Mouse (Mus musculus): ENCODE data around the gene Rom1. TPM values are rescaled to one million over a fixed set of nuclear protein-coding genes. Genes with fewer than 3 reads are reported as not detected.
"Not testable (repeated sequence)": the region's sequence is repeated elsewhere in the genome, so short reads cannot be mapped to it uniquely, and the experiment has no call there.

The Rom1 gene
- 4.2 and 8.2 TPM in 2 replicates for polyA plus RNA-seq (2012; ENCODE audit: insufficient read depth, low replicate concordance)

DNA sequence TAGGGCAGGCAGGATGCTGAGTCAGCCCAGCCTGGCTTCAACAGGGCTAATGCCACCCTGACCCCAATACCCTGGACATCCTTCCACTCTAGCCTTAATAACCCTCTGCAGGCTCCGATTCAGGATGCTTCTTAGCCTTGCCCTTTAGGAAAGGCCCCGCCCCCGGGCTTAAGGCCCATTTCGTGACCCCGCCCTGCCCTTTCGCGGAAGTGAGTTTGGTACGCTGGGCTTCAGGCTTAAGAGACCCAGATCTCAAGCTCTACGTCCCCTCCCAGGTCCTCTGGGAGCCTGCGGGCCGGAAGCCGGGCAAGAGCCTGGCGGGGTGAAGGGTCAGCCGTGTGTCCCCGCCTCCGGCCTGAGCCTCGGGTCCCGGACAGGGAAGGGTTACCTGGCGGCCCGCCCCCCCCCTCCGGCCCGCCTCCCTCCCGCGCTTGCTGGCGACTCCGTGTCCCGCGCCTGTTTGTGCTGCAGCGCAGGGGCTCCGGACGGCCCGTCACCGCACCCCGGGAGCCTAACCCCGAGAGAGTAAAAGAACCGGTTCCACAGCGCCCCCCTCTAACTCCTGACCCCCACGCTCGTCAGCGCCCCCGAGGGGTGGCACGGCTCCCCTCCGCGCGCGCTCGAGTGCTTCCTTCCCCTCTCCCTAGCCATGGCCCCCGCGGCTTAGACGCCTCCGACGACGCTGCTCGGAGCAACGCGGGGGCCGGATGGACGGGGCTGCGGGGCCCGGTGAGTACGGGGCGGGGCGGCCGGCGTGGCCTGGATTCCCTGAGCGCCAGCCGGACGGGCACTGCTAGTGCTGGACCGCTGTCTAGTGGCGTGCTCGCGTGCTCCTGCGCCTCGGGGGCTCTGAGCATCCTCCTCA is at the start of gene Rom1, which contains the start of gene Eml3:
Gene Rom1 (minus strand): TSS at position 133 of the 865 bp plus-strand sequence.
Gene Eml3 (plus strand): TSS at position 329 of the 865 bp plus-strand sequence.
- H3K4me3 ChIP-seq (replicated peaks), result peak within 1 kb of the TSS; percentile 97
- peaks cover 75% of the 10 kb centered on the region for H3K36me3 ChIP-seq (replicated peaks; ENCODE audit: low read length)
- TF ChIP-seq GATA1 (IDR thresholded peaks at IDR 0.05; ENCODE audit: borderline replicate concordance, low read length), result no peak
- no peak for TF ChIP-seq FLI1 (IDR thresholded peaks at IDR 0.05; ENCODE audit: low read length)
- H3K27me3 ChIP-seq (replicated peaks), result no peaks in the 10 kb centered on the region
- no peaks in the 10 kb centered on the region for H3K9me3 ChIP-seq
- peaks cover 45% of the 10 kb centered on the region for H3K4me1 ChIP-seq

DNA sequence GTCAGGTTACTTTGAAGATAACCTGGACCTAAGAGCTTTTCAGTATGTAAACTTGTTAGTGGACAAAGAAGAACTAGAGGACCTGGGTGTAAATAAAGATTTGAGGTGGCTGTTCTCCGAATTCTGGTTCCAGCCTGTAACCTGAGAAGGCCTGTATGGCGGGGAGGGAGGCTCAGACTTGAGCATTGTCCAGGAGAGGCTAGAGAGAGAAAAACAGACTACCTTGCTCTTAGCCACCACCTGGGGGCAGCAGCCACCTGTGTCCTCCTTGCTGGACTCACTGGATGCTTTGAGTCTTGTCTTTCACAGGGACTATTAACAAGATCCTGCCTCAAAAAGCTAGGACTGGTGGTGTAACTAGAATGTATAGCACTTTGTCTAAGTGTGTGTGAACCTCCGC is 47.4 kb upstream of the Rom1 start:
- Histone ChIP-seq H3K4me3 (replicated peaks) (no peak overlapping the region), H3K27me3 (replicated peaks) (no peaks in the 10 kb centered on the region), H3K4me1 (peaks cover 60% of the 10 kb centered on the region), H3K9me3 (no peaks in the 10 kb centered on the region), H3K36me3 (replicated peaks; ENCODE audit: low read length) (peaks cover 95% of the 10 kb centered on the region)
- no peak for TF ChIP-seq GATA1 (IDR thresholded peaks at IDR 0.05; ENCODE audit: borderline replicate concordance, low read length)
- TF ChIP-seq FLI1 (IDR thresholded peaks at IDR 0.05; ENCODE audit: low read length), result no peak

DNA sequence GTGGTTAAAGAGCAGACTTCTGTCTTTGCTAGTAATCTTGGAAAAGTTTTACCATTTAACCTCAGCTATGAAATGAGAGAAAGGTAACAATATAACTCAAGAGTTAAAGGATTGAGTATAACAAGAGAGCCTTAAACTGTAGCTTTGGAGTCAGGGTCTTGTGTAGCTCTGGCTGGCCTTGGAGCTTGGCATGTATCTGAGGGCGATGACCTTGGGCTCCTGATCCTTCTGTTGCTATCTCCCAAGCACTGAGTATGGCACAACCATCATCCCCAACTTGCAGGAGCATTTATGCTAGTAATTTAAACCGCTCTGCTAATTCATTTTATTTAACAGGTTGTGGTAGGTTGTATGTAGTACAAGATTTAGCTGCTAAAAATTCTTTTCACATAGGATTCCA is 46.3 kb upstream of the Rom1 start:
- H3K27me3 ChIP-seq (replicated peaks), result no peaks in the 10 kb centered on the region
- no peak overlapping the region for H3K4me3 ChIP-seq (replicated peaks)
- TF ChIP-seq GATA1 (IDR thresholded peaks at IDR 0.05; ENCODE audit: borderline replicate concordance, low read length) (no peak), FLI1 (IDR thresholded peaks at IDR 0.05; ENCODE audit: low read length) (no peak)
- H3K36me3 ChIP-seq (replicated peaks; ENCODE audit: low read length), result peaks cover 100% of the 10 kb centered on the region
- H3K4me1 ChIP-seq, result peaks cover 56% of the 10 kb centered on the region
- no peaks in the 10 kb centered on the region for H3K9me3 ChIP-seq

DNA sequence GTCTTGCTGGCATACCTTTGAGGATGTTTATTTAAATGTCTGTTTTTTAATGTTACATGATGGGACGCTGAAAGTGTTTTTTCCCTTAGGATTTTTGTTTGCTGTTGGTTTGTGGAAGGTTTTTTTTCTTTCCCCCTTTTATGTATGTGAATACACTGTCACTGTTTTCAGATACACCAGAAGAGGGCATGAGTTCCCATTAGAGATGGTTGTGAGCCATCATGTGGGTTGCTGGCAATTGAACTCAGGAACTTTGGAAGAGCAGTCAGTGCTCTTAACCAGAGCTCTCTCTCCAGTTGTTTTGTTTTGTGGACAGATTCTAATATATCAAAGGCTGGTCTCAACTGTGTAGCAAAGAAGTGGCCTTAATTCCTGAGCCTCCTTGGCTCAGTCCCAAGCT is 45.5 kb upstream of the Rom1 start:
- TF ChIP-seq GATA1 (IDR thresholded peaks at IDR 0.05; ENCODE audit: borderline replicate concordance, low read length), result no peak
- no peak for TF ChIP-seq FLI1 (IDR thresholded peaks at IDR 0.05; ENCODE audit: low read length)
- Histone ChIP-seq H3K36me3 (replicated peaks; ENCODE audit: low read length) (peaks cover 100% of the 10 kb centered on the region), H3K9me3 (no peaks in the 10 kb centered on the region), H3K4me3 (replicated peaks) (no peak overlapping the region), H3K27me3 (replicated peaks) (no peaks in the 10 kb centered on the region), H3K4me1 (peaks cover 55% of the 10 kb centered on the region)

GRCm38 (mm10) chr19:8972491-8972890 is 43.3 kb upstream of the Rom1 start:
- peaks cover 91% of the 10 kb centered on the region for H3K36me3 ChIP-seq (replicated peaks; ENCODE audit: low read length)
- peaks cover 57% of the 10 kb centered on the region for H3K4me1 ChIP-seq
- not testable (repeated sequence) for H3K9me3 ChIP-seq; H3K4me3 ChIP-seq (replicated peaks); H3K27me3 ChIP-seq (replicated peaks)

- Histone ChIP-seq H3K36me3 (replicated peaks; ENCODE audit: low read length) (peaks cover 78% of the 10 kb centered on the region), H3K9me3 (no peaks in the 10 kb centered on the region), H3K4me1 (peaks cover 56% of the 10 kb centered on the region), H3K27me3 (replicated peaks) (no peaks in the 10 kb centered on the region), H3K4me3 (replicated peaks) (peak overlapping the region; percentile 91)
- no peak for TF ChIP-seq FLI1 (IDR thresholded peaks at IDR 0.05; ENCODE audit: low read length)
- TF ChIP-seq GATA1 (IDR thresholded peaks at IDR 0.05; ENCODE audit: borderline replicate concordance, low read length), result no peak
Observed at GRCm38 (mm10) chr19:8967893-8968292, 38.7 kb upstream of the Rom1 start.

DNA sequence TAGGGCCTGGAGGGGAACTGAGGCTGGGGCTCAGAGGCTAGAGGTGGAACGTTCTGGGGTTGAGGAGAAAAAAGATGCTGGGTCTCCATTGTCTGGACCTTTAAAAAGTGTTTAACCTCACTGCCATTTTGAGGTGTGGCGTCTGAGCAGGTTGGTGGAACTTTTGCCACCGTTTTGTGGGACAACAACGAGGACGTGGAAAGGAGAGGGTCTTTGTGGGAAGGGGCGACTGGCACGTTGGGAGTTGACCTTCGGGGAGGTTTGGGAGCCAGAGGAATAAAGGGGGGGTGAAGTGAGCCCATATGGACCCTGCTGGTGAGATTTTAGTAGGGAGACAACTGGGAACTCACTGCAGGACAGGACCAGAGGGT is 38.2 kb upstream of the Rom1 start:
- Histone ChIP-seq H3K27me3 (replicated peaks) (no peaks in the 10 kb centered on the region), H3K4me3 (replicated peaks) (peak overlapping the region; percentile 91), H3K4me1 (peaks cover 54% of the 10 kb centered on the region), H3K9me3 (no peaks in the 10 kb centered on the region), H3K36me3 (replicated peaks; ENCODE audit: low read length) (peaks cover 78% of the 10 kb centered on the region)
- TF ChIP-seq FLI1 (IDR thresholded peaks at IDR 0.05; ENCODE audit: low read length) (no peak), GATA1 (IDR thresholded peaks at IDR 0.05; ENCODE audit: borderline replicate concordance, low read length) (no peak)

GRCm38 (mm10) chr19:8966590-8967372 is 37.6 kb upstream of the Rom1 start, which contains the start of gene Eef1g:
TSS of gene Eef1g (plus strand) at chr19:8967041.
- H3K36me3 ChIP-seq (replicated peaks; ENCODE audit: low read length), result peaks cover 78% of the 10 kb centered on the region

DNA sequence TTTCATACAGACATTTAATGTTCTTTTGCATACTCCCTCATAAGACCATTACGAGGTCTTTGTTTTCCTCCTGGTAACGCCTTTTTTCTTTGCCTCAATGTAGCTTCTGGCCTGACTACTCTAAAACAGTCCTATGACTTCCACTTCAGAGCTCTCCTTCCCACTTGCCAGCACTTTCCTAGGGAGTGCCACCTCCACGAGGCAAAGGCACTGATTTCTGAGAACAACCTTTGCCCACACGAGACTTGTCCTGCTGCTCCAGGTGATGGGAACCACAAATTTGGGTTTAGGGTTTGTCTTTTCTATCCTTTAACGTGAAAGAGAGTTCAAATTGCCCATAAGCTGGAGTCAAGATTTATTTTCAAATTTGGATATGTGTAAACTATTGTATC is 37.0 kb upstream of the Rom1 start:
- H3K36me3 ChIP-seq (replicated peaks; ENCODE audit: low read length), result peaks cover 78% of the 10 kb centered on the region
- TF ChIP-seq GATA1 (IDR thresholded peaks at IDR 0.05; ENCODE audit: borderline replicate concordance, low read length), result no peak
- no peak for TF ChIP-seq FLI1 (IDR thresholded peaks at IDR 0.05; ENCODE audit: low read length)
- H3K4me1 ChIP-seq, result peaks cover 52% of the 10 kb centered on the region
- H3K9me3 ChIP-seq, result no peaks in the 10 kb centered on the region
- H3K27me3 ChIP-seq (replicated peaks), result no peaks in the 10 kb centered on the region
- peak overlapping the region; percentile 91 for H3K4me3 ChIP-seq (replicated peaks)

More at GRCm38 (mm10) chr19:8966590-8967372, 37.6 kb upstream of the Rom1 start, which contains the start of gene Eef1g:
- H3K9me3 ChIP-seq, result no peaks in the 10 kb centered on the region
- TF ChIP-seq FLI1 (IDR thresholded peaks at IDR 0.05; ENCODE audit: low read length), result 0 out of 2 replicates have a peak, but pooled peaks have one; percentile 27
- TF ChIP-seq GATA1 (IDR thresholded peaks at IDR 0.05; ENCODE audit: borderline replicate concordance, low read length), result no peak
- H3K4me3 ChIP-seq (replicated peaks), result peak within 1 kb of the TSS; percentile 91
- H3K4me1 ChIP-seq, result peaks cover 52% of the 10 kb centered on the region
- H3K27me3 ChIP-seq (replicated peaks), result no peaks in the 10 kb centered on the region

- Histone ChIP-seq H3K27me3 (replicated peaks) (no peaks in the 10 kb centered on the region), H3K36me3 (replicated peaks; ENCODE audit: low read length) (peaks cover 78% of the 10 kb centered on the region), H3K4me1 (peaks cover 51% of the 10 kb centered on the region), H3K4me3 (replicated peaks) (peak overlapping the region; percentile 91), H3K9me3 (no peaks in the 10 kb centered on the region)
- TF ChIP-seq GATA1 (IDR thresholded peaks at IDR 0.05; ENCODE audit: borderline replicate concordance, low read length) (no peak), FLI1 (IDR thresholded peaks at IDR 0.05; ENCODE audit: low read length) (no peak)
Observed at GRCm38 (mm10) chr19:8965771-8966170, 36.6 kb upstream of the Rom1 start.

Data from megakaryocyte, embryonic 14.5 days (primary cell).